Mouse (Mus musculus) heart, embryonic 13.5 days (tissue): ENCODE measurements around the gene Ppm1h. TPM values are rescaled to one million over a fixed set of nuclear protein-coding genes. Genes with fewer than 3 reads are reported as not detected.
"Not testable (repeated sequence)": the region's sequence is repeated elsewhere in the genome, so short reads cannot be mapped to it uniquely, and the experiment has no call there.

Experiments used
- ATAC-seq: fragments of 200-750 bp; cut with Nextera tagmentation; 2 replicates; pipeline ENCODE4 v1.8.0; 2017; ENCODE audit warnings: moderate TSS enrichment; ENCODE audit not compliant: insufficient number of reproducible peaks, low FRiP score, low TSS enrichment; ENCODE audit errors: extremely low read depth
- H3K27ac ChIP-seq: fragments of 300-500 bp; sonication (generic); replicated peaks from 2 replicates; pipeline ENCODE4 v1.5.1; 2015; ENCODE audit warnings: moderate library complexity, mild to moderate bottlenecking, inconsistent platforms
- H3K27me3 ChIP-seq: fragments of 300-500 bp; sonication (generic); replicated peaks from 2 replicates; pipeline ENCODE4 v1.6.1; 2015; ENCODE audit warnings: mild to moderate bottlenecking, inconsistent platforms
- H3K36me3 ChIP-seq: fragments of 300-500 bp; sonication (generic); 2 replicates; pipeline ENCODE4 v1.6.1; 2015; ENCODE audit warnings: mild to moderate bottlenecking, inconsistent platforms
- H3K4me1 ChIP-seq: fragments of 300-500 bp; sonication (generic); 2 replicates; pipeline ENCODE4 v1.6.1; 2015; ENCODE audit warnings: inconsistent platforms
- H3K4me2 ChIP-seq: fragments of 300-500 bp; sonication (generic); 2 replicates; pipeline ENCODE4 v1.6.1; 2015; ENCODE audit warnings: inconsistent platforms, mild to moderate bottlenecking, moderate library complexity
- H3K4me3 ChIP-seq: fragments of 300-500 bp; sonication (generic); 2 replicates; pipeline ENCODE4 v1.5.1; 2015; ENCODE audit warnings: moderate library complexity, mild to moderate bottlenecking, inconsistent platforms
- H3K9ac ChIP-seq: fragments of 300-500 bp; sonication (generic); 2 replicates; pipeline ENCODE4 v1.6.1; 2015; ENCODE audit warnings: inconsistent platforms, mild to moderate bottlenecking, moderate library complexity
- H3K9me3 ChIP-seq: fragments of 300-500 bp; sonication (generic); 2 replicates; pipeline ENCODE4 v1.6.1; 2016; ENCODE audit warnings: inconsistent platforms
- WGBS: fragments of 180-500 bp; shearing (Covaris S2); methylation state at CpG from one replicate; pipeline ENCODE4 v1.1.7; 2015; ENCODE audit warnings: mixed read lengths; 5-methylcytosine and 5-hydroxymethylcytosine counted together
- polyA plus RNA-seq: library from polyadenylated mRNA; unstranded; fragments of >200 nt; fragmentation: Nextera tagmentation; extraction: Ambion mirVana; gene quantifications from 2 replicates; pipeline ENCODE4 v1.2.1, GENCODE M21; 2015

Gene Ppm1h
- polyA plus RNA-seq, 1 experiment from 2014 or later, result 3.9 TPM

DNA sequence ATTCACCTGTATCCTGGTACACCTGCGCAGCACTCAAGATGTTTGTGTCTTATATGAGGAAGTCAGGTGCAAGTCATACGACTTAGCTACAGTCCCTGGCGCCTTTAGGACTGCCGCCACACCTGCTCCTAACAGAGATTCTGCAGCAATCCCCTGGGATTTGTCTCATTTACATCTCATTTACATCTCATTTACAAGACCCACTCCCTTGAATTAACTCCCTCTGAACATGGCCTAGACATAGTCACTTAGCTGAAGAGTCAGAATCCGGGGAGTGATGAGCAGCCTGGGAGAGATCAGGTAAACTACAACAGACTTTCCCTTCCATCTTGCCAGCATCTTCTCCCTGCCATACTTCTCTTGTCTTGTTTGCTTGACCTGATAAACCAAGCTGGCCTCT, 287.1 kb downstream of the Ppm1h start:
- H3K4me2 ChIP-seq, H3K36me3 ChIP-seq, H3K9me3 ChIP-seq, H3K27me3 ChIP-seq, H3K4me3 ChIP-seq, ATAC-seq, H3K27ac ChIP-seq, H3K9ac ChIP-seq: not testable (repeated sequence)
- H3K4me1 ChIP-seq, result peaks cover 27% of the 10 kb centered on the region
- WGBS, result 83% methylated on average over 5 of the region's 5 CpGs

DNA sequence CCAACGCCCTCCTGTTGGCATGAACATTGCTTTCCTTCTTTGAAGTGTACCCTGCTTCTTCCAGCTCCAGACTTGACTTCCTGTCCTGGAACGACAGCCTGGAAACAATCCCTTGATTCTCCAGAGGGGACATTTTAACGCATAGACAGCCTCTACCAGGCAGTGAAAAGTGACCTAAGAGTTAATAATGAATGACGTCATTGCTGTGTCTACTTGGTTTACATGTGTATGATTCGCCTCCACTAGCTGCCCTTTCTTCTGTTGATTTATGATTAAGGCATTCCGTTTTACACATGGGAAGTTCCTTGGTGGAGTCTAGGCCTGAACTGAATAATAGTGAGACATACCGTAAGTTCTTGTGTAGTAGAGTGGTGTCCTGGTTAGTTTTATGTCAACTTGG, 287.9 kb downstream of the Ppm1h start:
- WGBS, result 61% methylated on average over 7 of the region's 7 CpGs
- ATAC-seq, result no peak
- Histone ChIP-seq H3K4me2 (no peak overlapping the region), H3K4me3 (no peak overlapping the region), H3K4me1 (peaks cover 20% of the 10 kb centered on the region), H3K9ac (no peak overlapping the region), H3K27ac (no peak overlapping the region), H3K27me3 (0 out of 2 replicates have a peak, but pooled peaks cover 7% of the 10 kb centered on the region), H3K9me3 (no peaks in the 10 kb centered on the region), H3K36me3 (no peaks in the 10 kb centered on the region)

DNA sequence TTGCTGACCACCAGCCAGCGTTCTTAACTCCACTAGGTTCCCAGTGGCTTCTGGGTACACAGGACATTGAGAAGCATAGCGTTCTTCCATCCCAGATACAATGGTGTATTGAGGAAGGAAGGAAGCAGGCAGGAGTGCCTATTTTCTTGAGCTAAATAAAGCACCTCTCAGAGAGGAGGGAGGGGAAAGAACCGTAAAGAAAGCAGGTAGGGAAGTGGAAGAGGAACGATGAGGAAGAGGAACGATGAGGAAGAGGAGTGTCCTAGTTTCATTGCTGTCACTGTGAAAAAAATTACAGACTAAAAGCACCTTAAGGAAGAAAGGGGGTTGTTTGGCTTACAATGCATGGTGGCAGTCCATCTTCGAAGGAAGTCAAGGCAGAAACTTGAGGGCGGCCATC, 291.6 kb downstream of the Ppm1h start:
- Histone ChIP-seq H3K27ac (no peak overlapping the region), H3K27me3 (no peaks in the 10 kb centered on the region), H3K4me3 (no peak overlapping the region), H3K36me3 (no peaks in the 10 kb centered on the region), H3K9me3 (no peaks in the 10 kb centered on the region), H3K4me1 (peaks cover 6% of the 10 kb centered on the region; the same call in 1 of the 2 replicates), H3K9ac (no peak overlapping the region), H3K4me2 (no peak overlapping the region)
- no peak for ATAC-seq
- WGBS, result 73% methylated on average over 7 of the region's 7 CpGs

DNA sequence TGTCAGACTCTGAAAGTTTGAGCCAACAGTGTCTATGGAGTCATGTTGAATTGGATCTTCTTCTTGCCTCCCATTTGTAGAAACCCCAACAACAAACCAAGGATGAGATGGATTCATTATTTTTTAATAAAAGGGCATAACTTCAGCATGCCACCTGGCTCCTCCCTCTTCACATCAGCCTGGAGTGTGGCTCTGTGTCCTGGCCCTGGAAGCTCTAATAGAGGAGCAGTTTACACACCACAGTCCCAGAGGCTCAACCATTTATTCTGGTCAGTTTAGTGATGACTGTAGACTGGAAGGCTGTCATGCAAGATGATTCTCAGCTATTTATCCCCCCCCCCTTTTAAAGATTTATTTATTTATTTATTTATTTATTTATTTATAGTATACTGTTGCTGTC, 294.7 kb downstream of the Ppm1h start:
- no peaks in the 10 kb centered on the region for H3K9me3 ChIP-seq
- no peak overlapping the region for H3K9ac ChIP-seq
- H3K27me3 ChIP-seq, result no peaks in the 10 kb centered on the region
- no peak overlapping the region for H3K4me2 ChIP-seq
- H3K27ac ChIP-seq, result no peak overlapping the region
- no peaks in the 10 kb centered on the region; the same call in 1 of the 2 replicates for H3K4me1 ChIP-seq
- no peak for ATAC-seq
- no peaks in the 10 kb centered on the region for H3K36me3 ChIP-seq
- H3K4me3 ChIP-seq, result no peak overlapping the region

DNA sequence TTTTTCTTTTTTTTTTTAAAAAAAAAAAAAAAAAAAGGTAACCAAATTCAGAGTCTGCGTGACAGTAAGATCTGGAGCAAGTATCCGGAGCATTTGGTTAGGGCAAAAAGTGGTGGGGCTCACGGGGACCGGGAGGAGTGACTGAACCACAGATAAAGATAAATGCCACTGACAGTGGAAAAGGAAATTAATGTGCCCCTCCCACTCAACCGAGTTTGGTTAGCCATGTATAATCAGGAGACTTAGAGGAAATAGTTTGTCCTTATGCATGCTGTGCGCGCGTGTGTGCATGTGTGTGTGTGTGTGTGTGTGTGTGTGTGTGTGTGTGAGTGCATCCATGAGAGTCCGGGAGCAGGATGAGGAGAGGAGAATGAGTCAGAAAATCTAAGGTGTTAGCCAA, 297.5 kb downstream of the Ppm1h start:
- peaks cover 19% of the 10 kb centered on the region for H3K36me3 ChIP-seq
- H3K9me3 ChIP-seq, result no peaks in the 10 kb centered on the region
- H3K4me2 ChIP-seq, result no peak overlapping the region
- H3K4me1 ChIP-seq, result no peaks in the 10 kb centered on the region; the same call in 1 of the 2 replicates
- 74% methylated on average over 9 of the region's 9 CpGs for WGBS
- no peak overlapping the region for H3K4me3 ChIP-seq
- H3K27ac ChIP-seq, result no peak overlapping the region
- no peak for ATAC-seq
- no peaks in the 10 kb centered on the region for H3K27me3 ChIP-seq
- H3K9ac ChIP-seq, result no peak overlapping the region; the same call in 1 of the 2 replicates

DNA sequence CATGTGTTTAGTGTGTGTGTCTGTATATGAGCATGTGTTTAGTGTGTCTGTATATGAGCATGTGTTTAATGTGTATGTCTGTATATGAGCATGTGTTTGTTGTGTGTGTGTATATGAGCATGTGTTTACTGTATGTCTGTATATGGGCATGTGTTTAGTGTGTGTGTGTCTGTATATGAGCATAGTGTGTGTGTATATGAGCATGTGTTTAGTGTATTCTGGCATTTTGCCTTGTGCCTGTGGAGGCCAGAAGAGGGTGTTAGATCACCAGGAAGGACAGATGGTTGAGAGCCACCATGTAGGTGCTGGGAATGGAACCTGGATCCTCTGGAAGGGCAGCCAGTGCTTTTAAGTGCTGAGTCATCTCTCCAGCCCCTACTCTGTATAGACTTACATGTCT, 300.8 kb downstream of the Ppm1h start:
- H3K36me3 ChIP-seq, result peaks cover 30% of the 10 kb centered on the region
- H3K4me2 ChIP-seq, result no peak overlapping the region
- no peaks in the 10 kb centered on the region for H3K27me3 ChIP-seq
- no peak for ATAC-seq
- H3K27ac ChIP-seq, result no peak overlapping the region
- H3K4me1 ChIP-seq, result peaks cover 18% of the 10 kb centered on the region
- no peak overlapping the region for H3K9ac ChIP-seq
- H3K9me3 ChIP-seq, result no peaks in the 10 kb centered on the region
- no peak overlapping the region for H3K4me3 ChIP-seq

DNA sequence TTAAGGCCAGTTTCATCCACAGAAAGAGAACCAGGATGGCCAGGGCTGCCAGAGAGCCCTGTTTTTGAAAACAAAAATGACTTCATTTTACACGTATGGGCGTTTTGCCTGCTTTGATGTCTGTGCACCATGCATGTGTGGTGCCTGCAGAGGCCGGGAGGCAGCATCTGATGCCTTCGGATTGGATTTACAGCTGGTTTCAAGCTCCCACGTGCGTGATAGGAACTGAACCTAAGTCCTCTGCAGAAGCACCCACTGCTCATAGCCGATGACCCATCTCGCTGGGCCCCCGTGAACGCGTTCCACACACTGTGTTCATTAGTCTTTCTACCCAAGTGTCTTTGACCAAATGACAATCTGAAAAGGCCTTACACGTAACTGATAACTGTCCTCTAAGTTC, 301.6 kb downstream of the Ppm1h start:
- 96% methylated on average over 12 of the region's 12 CpGs for WGBS
- H3K9ac ChIP-seq, result no peak overlapping the region
- H3K27ac ChIP-seq, result no peak overlapping the region
- H3K4me1 ChIP-seq, result peaks cover 18% of the 10 kb centered on the region
- H3K36me3 ChIP-seq, result peaks cover 30% of the 10 kb centered on the region
- H3K27me3 ChIP-seq, result no peaks in the 10 kb centered on the region
- no peak overlapping the region for H3K4me3 ChIP-seq
- H3K4me2 ChIP-seq, result no peak overlapping the region
- ATAC-seq, result no peak
- no peaks in the 10 kb centered on the region for H3K9me3 ChIP-seq

DNA sequence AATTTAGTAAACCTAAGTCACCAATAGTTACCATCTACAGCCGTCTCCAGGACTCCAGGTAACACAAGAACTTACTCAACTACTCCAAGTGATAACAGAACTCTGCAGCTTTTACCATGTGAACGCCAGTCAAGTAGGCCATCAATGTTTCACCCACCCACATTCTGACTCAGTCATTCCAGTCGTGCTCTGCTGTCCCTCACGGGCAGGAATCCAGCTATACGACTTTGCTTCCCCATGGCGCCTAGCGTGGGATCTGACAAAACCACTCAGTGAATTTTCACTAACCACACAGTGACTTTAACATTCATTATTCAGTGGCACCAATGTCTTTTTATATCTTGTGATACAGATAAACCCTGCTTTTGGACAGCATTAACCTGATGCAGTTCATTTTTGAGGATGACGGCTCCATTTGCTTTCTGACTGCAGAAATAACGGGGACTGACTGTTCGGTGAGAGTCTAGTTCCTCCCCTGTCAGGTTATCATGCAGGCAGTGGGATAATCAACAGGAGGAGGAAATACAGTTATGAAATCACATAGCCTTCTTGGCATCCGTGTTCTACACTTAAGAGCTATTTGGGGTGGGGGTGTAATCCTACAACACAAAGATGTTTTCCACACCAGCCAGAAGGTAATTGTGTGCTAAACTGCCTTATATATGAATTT, 304.5 kb downstream of the Ppm1h start:
- Histone ChIP-seq H3K36me3 (peaks cover 30% of the 10 kb centered on the region), H3K27ac (peak overlapping the region; percentile 100), H3K9ac (peak overlapping the region; percentile 100), H3K4me2 (peak overlapping the region; percentile 77), H3K4me1 (peaks cover 34% of the 10 kb centered on the region), H3K9me3 (no peaks in the 10 kb centered on the region), H3K27me3 (no peaks in the 10 kb centered on the region), H3K4me3 (peak overlapping the region; percentile 87)
- ATAC-seq, result no peak
- 34% methylated on average over 11 of the region's 11 CpGs for WGBS

DNA sequence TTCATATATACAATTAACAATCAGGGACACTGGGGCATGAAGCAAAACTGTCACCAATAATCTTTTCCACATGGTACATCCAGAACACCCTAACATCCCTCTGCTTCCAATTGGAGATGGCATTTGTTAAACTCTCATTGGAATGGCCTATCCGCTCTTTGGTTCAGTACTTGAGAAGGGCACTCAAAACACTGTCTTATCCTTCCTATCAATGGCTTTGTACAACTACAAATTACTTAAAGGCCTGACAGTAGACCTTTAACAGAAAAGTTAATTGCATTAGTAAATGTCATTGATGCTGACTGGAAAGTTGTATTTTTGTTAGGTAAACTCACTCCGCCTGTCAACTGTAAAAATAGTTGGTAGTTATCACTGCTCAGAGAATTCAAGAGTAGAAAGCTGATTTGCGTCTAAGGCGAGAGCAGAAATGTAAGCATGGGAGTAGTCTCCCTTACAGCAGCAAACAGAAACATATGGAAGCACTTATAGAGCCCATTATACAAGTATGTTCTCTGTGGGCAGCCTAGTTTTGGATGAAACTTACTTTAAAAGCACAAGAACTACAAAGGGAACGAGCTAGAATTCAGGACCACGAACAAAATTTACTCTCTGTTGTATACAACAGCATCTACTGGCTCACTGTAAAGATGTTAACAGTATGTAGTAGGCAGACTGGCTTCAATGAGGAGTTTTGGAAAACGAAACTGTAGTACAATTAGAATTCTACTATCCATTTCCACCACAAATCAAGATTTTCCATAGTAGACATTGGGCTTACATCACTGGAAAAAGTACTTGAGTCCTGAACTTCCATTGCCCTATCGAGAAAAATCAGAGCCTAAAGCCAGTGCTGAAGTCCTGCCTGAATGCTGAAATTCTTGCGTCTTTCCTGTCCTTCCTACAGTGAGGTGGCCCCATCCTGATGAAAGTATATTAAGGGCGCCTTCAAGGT, 305.3 kb downstream of the Ppm1h start:
- peak overlapping the region; percentile 77 for H3K4me2 ChIP-seq
- peak overlapping the region; percentile 100 for H3K9ac ChIP-seq
- peak overlapping the region; percentile 100 for H3K27ac ChIP-seq
- ATAC-seq, result no peak
- H3K4me1 ChIP-seq, result peaks cover 42% of the 10 kb centered on the region
- WGBS, result 29% methylated on average over 10 of the region's 10 CpGs
- peak overlapping the region; percentile 87 for H3K4me3 ChIP-seq
- H3K36me3 ChIP-seq, result peaks cover 30% of the 10 kb centered on the region
- no peaks in the 10 kb centered on the region for H3K9me3 ChIP-seq
- no peaks in the 10 kb centered on the region for H3K27me3 ChIP-seq

DNA sequence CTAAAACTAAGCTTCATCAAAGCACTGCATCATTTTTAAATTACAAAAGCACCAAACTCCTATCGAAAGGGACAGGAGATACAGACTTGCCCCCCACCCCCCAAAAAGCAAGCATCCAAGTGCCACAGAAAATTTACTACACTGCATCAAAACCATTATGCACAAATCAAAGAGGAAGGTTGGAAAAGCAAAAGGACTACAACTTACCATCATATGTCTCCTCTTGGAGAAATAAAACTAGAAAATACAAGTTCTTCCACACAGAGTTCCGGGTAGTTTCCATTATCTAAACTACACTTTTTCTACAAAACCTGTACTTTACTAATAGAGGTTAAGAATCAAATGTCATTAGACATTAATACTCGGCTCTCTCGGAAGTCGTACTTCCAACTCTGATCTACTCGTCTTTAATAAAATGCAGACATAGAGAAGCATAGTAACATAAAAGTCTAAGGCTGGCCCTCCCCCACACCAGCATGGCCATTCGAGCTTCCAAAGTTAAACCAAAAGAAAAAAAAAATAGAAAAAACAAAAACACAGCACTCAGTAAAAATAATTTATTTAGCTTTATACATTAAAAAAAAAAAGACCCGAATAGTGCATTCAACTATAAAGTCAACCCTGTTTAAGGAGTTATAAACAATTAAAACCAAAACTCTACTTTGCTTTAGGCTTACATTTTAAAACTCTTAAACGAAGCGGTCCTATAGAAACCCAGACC, 306.1 kb downstream of the Ppm1h start:
- Histone ChIP-seq H3K36me3 (peaks cover 24% of the 10 kb centered on the region), H3K4me2 (peak overlapping the region; percentile 77), H3K27me3 (no peaks in the 10 kb centered on the region), H3K9me3 (no peaks in the 10 kb centered on the region), H3K4me3 (peak overlapping the region; percentile 87), H3K9ac (peak overlapping the region; percentile 100), H3K4me1 (peaks cover 49% of the 10 kb centered on the region), H3K27ac (peak overlapping the region; percentile 100)
- WGBS, result 3% methylated on average over 10 of the region's 10 CpGs
- no peak for ATAC-seq

DNA sequence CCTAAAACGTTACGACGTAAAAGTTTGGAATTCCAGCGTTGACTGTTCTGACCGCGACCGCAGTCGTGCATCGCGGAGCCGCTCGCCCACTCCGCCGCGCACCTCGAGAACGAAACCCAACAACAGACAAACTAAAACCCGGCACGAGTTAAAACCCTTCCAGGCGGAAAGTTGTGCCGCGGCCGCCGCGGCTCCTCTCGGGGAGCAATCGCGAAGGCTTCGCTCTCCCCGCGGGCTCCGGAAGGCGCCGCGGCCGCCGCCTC, 306.6 kb downstream of the Ppm1h start:
- H3K27me3 ChIP-seq, result no peaks in the 10 kb centered on the region
- peaks cover 54% of the 10 kb centered on the region for H3K4me1 ChIP-seq
- peaks cover 22% of the 10 kb centered on the region for H3K36me3 ChIP-seq
- no peaks in the 10 kb centered on the region for H3K9me3 ChIP-seq
- H3K27ac ChIP-seq, result peak overlapping the region; percentile 100
- under 1% methylated on average over 37 of the region's 37 CpGs for WGBS
- peak overlapping the region; percentile 100 for H3K9ac ChIP-seq
- ATAC-seq, result no peak
- H3K4me3 ChIP-seq, result peak overlapping the region; percentile 87
- peak overlapping the region; percentile 77 for H3K4me2 ChIP-seq
